Mouse (Mus musculus): ENCODE measurements around the gene Clec4d.
"Not testable (repeated sequence)": the region's sequence is repeated elsewhere in the genome, so short reads cannot be mapped to it uniquely, and the experiment has no call there.

Gene Clec4d

GRCm38 (mm10) chr6:123261555-123262161 is at the start of gene Clec4d:
TSS of gene Clec4d (plus strand) at chr6:123262111.
- no peak for DNase-seq (ENCODE audit: low spot score in 2 of 2)

DNA sequence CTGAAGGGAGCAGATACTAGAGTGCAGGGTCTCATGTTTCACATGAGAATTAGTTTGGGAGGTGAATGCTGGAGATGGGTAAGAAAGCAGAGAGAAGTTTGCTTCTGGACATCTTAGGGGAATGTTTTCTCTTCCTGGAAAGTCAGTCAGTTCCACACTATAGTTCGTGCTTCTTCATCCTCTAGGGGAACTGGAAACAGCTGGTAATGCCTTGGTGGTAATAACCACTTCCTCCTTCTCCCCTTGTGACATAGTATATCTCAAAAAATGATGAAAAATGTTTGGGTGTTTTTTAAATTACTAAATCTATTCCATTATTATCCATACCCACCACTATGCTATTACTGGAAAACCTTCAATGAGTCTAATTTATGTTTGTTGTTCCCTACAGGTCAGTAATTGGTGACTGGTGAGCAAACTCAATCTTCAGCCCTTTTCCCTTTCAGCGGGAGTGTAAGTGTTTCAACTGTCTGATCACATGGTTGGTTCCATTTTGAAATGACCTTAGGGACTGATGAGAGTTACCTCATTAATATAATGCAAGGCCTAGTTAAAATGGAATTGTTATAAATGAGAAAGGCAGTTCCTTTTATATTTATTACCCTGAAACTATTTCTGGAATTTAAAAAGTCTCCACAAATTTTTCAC is 34.3 kb upstream of the Clec4d start:
- no peak for DNase-seq (ENCODE audit: low spot score in 2 of 2)

- DNase-seq (ENCODE audit: low spot score in 2 of 2): no peak
These were observed 32.3 kb upstream of the Clec4d start, which contains the start of gene Clec4n for GRCm38 (mm10) chr6:123229644-123230043. TSS of gene Clec4n (plus strand) at chr6:123229843.

GRCm38 (mm10) chr6:123231149-123231548 is 30.8 kb upstream of the Clec4d start:
- no peak for DNase-seq (ENCODE audit: low spot score in 2 of 2)

DNA sequence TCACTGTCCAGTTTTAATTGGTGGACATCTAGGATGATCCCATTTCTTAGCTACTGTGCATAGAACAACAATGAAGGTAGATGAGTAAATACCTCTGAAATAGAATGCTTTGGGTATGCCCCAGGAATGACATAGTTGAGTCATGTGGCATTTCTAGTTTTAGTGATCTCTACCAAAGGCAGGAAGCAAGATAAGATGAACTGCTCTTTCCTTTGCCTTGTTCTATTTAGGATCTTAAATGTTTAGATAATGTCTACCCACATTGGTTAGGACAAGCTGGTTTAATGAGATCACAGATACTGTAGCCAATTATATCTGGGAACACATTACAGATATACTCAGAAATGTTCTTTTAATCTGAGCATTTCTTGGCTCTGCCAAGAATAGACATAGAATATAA is 24.3 kb upstream of the Clec4d start:
- no peak for DNase-seq (ENCODE audit: low spot score in 2 of 2)

- DNase-seq (ENCODE audit: low spot score in 2 of 2): no peak
These were observed 17.7 kb upstream of the Clec4d start for GRCm38 (mm10) chr6:123244201-123244600.

GRCm38 (mm10) chr6:123248862-123249261 is 13.0 kb upstream of the Clec4d start:
- not testable (repeated sequence) for DNase-seq (ENCODE audit: low spot score in 2 of 2)

DNA sequence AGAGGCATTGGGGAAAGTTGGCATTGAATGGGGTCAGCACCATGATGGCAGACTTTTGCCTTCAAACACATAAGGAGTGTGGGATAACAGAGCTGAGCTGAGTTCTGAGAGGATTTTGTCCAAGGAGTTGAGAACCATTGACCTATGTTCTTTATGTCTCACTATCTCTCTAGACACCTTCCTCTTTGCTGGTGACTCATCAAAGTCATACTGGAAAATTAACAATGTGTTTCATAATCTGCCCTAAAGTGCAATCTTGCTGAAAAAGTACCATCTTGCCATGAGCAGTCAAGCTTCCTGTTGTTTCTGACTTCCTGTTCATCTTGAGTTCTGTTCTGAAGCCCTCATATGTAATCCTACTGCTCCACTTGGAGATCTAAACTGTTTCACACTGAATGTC is 9.2 kb upstream of the Clec4d start:
- no peak for DNase-seq (ENCODE audit: low spot score in 2 of 2)

DNA sequence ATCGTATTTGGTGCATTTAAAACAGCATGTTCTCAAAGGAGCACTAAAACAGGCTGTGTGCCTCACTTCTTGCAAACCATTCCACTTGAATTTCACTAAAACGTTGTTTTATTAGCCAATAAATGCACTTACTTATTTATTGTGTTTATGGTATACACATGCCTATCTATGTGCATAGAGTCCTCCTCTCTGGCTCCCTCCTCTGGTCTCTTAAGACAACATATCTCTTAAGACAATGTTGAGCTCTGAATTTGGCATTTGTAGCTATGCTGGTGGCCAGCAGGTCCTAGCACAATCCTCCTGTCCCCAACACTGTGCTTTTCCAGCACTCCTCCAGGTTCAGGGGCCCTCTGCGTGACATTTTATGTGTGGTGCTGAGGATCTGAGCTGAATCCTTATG is 3.0 kb upstream of the Clec4d start:
- no peak for DNase-seq (ENCODE audit: low spot score in 2 of 2)

GRCm38 (mm10) chr6:123259889-123260603 is 1.9 kb upstream of the Clec4d start:
- no peak for DNase-seq (ENCODE audit: low spot score in 2 of 2)

DNA sequence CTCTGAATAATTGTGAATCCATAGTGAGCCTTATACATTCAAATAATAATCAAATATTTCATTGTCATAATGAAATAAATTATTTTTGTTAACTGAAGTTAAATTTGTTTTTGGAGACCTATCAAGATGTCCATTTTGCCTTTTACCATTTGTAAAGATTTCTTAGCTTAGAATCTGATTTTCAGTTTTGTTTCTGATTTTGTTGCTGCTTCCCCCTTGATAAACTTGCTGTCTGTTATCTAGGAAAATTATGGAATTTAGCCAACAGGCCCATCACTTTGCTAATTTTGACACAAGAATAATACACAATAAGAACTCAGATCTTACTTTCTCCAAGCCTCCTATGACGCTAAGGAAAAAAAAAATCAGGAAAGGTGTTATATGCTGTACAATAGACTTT is 1.0 kb upstream of the Clec4d start:
- no peak for DNase-seq (ENCODE audit: low spot score in 2 of 2)

DNA sequence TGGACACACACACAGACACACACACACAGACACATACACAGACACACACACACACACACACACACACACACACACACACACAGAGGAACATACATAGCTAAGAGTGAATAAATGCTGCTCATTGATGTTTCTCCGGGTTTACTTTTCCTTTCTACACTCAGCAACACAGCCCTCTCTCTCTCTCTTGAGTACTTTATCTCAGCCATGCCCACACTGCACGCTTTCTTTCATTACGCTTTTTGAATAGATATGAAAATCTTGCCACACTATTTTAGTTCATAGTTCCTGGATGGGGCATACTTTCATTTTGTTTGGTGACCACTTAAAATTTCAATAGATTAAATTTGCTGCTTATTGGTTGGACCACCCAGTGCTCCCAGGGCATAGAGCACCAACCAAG is 2.3 kb downstream of the Clec4d start:
- DNase-seq (ENCODE audit: low spot score in 2 of 2): no peak

DNA sequence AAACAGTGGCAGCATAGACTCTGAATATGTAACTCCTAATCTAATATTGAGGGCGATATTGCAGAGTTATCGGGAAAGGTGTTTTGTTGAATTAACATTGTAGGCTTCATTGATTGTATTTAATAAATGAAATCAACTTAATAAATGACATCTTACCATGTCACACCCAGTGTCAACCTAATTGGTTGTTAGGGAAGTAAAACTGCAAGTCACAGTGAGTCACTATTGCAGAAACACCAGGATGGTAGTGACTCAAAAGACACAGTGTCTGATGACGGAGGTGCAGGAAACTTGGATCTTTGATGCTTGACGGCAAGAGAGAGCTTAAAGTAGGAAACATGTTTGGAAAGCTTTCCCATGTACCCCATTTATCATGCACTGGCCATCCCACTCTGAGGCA is 3.9 kb downstream of the Clec4d start:
- no peak for DNase-seq (ENCODE audit: low spot score in 2 of 2)

DNA sequence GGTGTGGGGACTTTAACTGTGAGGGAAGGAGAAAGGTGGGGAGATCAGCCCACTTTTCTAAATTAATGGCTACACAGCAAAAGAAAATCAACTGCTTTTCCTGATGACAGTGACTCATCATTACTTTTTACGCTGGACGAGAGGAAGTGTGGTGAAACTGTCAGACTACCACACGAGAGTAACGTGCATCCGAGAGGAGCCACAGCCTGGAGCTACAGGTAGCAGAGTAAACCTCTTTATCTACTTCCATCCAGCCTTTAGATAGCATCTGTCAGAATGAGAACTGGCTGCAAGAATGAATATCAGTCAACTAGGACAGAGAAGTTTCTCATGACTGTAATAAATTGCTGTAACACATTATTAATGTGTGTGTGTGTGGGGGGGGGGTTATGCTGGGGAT is 5.0 kb downstream of the Clec4d start:
- DNase-seq (ENCODE audit: low spot score in 2 of 2): no peak

DNA sequence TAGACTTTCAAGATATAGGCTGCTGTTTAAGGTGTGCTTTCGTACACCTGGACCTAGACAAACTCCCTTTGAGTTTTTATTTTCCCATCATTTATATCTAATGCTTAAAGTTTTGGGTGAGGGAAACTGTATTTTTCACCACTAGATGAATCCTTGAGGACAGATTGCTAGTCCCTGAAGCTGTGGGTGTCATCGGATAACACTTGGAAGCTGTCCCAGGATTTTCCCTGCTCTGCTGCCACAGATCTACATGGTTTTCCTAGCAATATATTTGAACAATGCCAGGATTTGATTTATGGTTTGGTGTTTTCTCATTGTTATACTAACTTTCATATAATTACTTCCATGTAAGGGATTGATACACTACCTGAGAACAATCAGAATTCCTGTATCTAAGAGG is 17.5 kb downstream of the Clec4d start:
- no peak for DNase-seq (ENCODE audit: low spot score in 2 of 2)

- no peak for DNase-seq (ENCODE audit: low spot score in 2 of 2)
These were observed 24.4 kb downstream of the Clec4d start for GRCm38 (mm10) chr6:123286311-123286710.

DNA sequence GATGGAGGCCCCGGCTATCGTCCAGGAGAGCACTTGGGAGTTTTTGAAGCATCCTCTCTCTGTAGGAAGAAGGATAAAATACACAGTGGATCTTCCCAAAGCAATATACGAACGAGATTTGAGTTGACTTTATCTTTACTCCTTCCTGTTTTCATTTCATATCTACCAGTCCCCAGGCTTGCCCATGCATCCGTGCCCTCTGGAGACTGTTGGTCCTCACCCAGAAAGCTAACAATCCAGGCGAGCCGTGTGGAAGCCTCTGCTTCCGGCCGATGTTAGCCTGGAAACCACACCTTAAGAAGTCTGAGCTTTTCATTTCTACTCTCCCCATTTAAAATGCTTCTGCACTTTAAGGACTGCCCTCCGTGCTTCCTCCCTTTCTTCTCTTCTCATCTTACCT is 27.0 kb downstream of the Clec4d start:
- DNase-seq (ENCODE audit: low spot score in 2 of 2): no peak

DNA sequence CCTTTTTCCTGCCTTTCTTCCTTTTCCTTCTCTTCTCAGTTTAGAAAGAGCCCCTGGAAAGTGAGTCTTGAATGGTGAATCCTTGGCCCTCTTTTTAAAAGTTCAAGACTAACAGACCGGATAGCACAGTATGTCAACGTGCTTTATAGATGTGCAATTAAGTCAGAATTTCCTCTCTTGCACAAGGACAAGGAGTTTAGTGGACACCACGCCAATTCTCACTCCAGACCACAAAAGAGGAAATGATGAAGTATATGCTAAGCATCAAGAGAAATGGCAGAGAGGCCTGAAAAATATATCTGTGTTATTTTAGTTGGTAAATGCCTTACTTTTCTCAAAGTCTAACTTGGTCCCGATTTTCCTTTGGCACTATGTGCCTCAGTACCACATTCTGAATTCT is 27.8 kb downstream of the Clec4d start, which contains the start of gene Clec4e:
Gene Clec4e, minus strand, starts transcription at position 118 of the 400 bp plus-strand sequence.
- DNase-seq (ENCODE audit: low spot score in 2 of 2): no peak

DNA sequence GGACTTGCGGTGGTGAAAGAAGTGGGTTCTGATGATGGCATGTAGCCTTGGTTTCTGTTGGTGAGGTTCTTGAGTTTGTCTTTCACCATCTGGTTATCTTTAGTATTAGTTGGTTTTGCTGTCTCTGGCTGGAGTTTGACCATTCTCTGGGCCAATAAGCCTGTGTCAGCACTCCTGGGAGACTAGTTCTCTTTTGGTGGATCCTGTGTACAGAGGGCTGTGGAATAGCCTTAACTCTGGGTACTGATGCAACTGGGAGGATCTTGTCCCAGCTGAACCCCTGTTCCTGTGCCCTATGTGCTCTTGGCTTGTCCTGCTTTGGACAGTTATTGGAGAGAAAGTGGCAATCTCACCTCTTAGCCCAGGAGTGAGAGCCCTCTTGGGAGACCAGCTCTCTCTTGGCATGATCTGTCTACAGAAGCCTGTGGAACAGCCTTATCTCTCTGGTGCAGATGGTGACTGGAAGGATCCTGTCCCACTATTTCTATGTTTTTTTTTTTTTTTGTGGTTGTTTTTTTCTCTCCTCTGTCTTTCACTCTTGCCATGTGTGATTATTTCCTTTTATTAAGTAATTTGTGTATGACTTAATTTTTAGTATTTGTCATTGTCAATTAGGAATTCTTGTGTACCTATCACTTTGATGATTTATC is 31.0 kb downstream of the Clec4d start:
- no peak for DNase-seq (ENCODE audit: low spot score in 2 of 2)

DNA sequence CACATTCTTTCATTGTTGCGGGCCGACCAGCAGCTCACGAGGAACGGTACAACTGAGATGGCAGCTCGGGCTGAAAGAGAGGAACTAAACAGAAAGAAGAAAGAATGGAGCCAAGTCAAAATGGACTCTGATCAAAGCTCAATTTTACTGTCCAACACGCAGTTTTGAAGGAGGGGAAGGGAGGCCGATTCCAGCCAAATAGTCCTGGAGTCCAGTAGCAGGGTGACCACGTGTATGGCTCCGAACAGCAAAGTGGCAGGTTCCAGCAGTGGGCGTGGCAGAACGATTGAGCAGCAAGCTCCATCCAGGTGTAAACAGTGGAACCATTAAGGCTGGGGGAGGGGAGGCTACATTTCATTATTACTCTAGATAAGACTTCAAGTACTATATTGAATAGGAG is 31.6 kb downstream of the Clec4d start:
- DNase-seq (ENCODE audit: low spot score in 2 of 2): not testable (repeated sequence)

- no peak for DNase-seq (ENCODE audit: low spot score in 2 of 2)
These were observed 34.8 kb downstream of the Clec4d start for GRCm38 (mm10) chr6:123296687-123297086.

GRCm38 (mm10) chr6:123306315-123306714 is 44.4 kb downstream of the Clec4d start:
- DNase-seq (ENCODE audit: low spot score in 2 of 2): not testable (repeated sequence)
